Mouse (Mus musculus) naive thymus-derived CD4-positive, alpha-beta T cell, adult 5 months (primary cell): ENCODE data around the gene Olfr672. TPM values are rescaled to one million over a fixed set of nuclear protein-coding genes. Genes with fewer than 3 reads are reported as not detected.

ENCODE experiments used
- polyA plus RNA-seq: library from polyadenylated mRNA; unstranded; fragments of 100-300 nt; shearing (Covaris generic); gene quantifications from one replicate; pipeline ENCODE4 v1.2.1, GENCODE M21; 2017

Olfr672 gene
- polyA plus RNA-seq = not detected

GRCm38 (mm10) chr7:105001929-105002328 lies at the start of gene Olfr672:
Gene Olfr672 (minus strand): TSS chr7:105002029.

DNA sequence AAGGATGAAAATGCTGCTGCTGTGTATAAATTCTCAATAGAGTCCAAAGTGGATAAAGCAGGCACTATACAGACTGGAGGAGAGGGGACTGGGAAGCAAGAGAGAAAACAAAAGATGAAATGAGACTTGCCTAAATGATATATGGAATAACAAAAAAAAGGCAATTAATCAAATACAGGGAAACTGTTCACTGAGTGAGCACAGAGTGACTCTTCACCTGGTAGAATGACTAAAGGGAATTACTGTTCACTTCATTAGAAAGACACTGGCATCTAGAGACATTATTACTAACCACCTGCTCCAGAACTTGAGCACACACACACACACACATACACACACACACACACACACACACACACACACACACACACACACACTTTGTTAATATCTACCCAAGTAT lies 30.6 kb upstream of the Olfr672 start, which contains the start of gene Olfr676:
TSS of gene Olfr676 (plus strand) at position 301 of the 400 bp plus-strand sequence.

GRCm38 (mm10) chr7:105028360-105028759 lies 26.5 kb upstream of the Olfr672 start, which contains the start of gene Olfr675:
Gene Olfr675 (minus strand): TSS chr7:105028460.

GRCm38 (mm10) chr7:104979026-104979425 lies 22.8 kb downstream of the Olfr672 start, which contains the start of gene Olfr671:
Gene Olfr671 (minus strand): TSS chr7:104979126.

DNA sequence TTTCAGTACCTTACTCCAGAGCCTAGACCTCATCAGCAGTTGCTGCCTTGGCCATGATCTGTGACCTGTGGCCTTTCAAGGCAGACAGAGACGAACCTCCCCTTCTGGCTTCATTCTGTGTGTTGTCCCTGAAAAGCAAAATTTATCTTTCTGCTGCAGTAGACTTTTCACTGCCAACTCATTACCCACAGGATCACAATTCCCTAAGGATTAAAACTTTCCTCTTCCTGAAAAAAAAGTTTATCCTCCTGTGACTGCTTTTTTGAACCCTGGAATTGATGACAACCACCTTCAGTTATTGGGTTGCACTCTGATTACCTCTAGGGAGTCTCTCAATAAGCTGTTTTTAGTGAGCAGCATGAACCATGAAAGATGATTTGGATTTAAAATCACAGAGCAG lies 39.3 kb downstream of the Olfr672 start, which contains the start of gene Olfr670:
TSS of gene Olfr670 (minus strand) at position 101 of the 400 bp plus-strand sequence.

Other genes starting within 250 kb of the Olfr672 start
- not detected for gene Usp17le, start 224.6 kb downstream of the Olfr672 start, polyA plus RNA-seq
- gene Usp17lb, start 159.4 kb downstream of the Olfr672 start, polyA plus RNA-seq = not detected
- gene Usp17la, start 145.0 kb downstream of the Olfr672 start, polyA plus RNA-seq = not detected
- not detected for gene Olfr665, start 124.0 kb downstream of the Olfr672 start, polyA plus RNA-seq
- not detected for gene Olfr666, start 106.1 kb downstream of the Olfr672 start, polyA plus RNA-seq
- not detected for gene Olfr667, start 80.5 kb downstream of the Olfr672 start, polyA plus RNA-seq
- not detected for gene Olfr668, start 74.0 kb downstream of the Olfr672 start, polyA plus RNA-seq
- gene Olfr669, start 67.8 kb downstream of the Olfr672 start, polyA plus RNA-seq = not detected
- not detected for gene Olfr670, start 39.4 kb downstream of the Olfr672 start, polyA plus RNA-seq
- gene Olfr671, start 22.9 kb downstream of the Olfr672 start, polyA plus RNA-seq = 0.17 TPM
- gene Olfr675, start 26.4 kb upstream of the Olfr672 start, polyA plus RNA-seq = not detected
- not detected for gene Olfr676, start 30.7 kb upstream of the Olfr672 start, polyA plus RNA-seq
- gene Olfr677, start 49.3 kb upstream of the Olfr672 start, polyA plus RNA-seq = not detected
- gene Olfr678, start 62.4 kb upstream of the Olfr672 start, polyA plus RNA-seq = not detected
- gene Olfr679, start 79.2 kb upstream of the Olfr672 start, polyA plus RNA-seq = not detected
- not detected for gene Olfr680-ps1, start 90.8 kb upstream of the Olfr672 start, polyA plus RNA-seq
- gene Olfr681, start 114.8 kb upstream of the Olfr672 start, polyA plus RNA-seq = not detected
- not detected for gene Olfr683, start 145.0 kb upstream of the Olfr672 start, polyA plus RNA-seq
- gene Olfr684, start 161.6 kb upstream of the Olfr672 start, polyA plus RNA-seq = not detected
- not detected for gene Olfr685, start 184.0 kb upstream of the Olfr672 start, polyA plus RNA-seq
- not detected for gene Olfr686, start 205.5 kb upstream of the Olfr672 start, polyA plus RNA-seq